Mouse (Mus musculus): ENCODE results near the gene Smpd2. TPM values are rescaled to one million over a fixed set of nuclear protein-coding genes. Genes with fewer than 3 reads are reported as not detected.

The Smpd2 gene
- 10 to 100 TPM; 21.2 to 23.2 TPM for total RNA-seq (2021)

- peak; percentile 93 for DNase-seq
Measured at GRCm38 (mm10) chr10:41489708-41490517, at the start of gene Smpd2, which contains the start of gene Ppil6. TSS of gene Smpd2 (minus strand) at chr10:41490369. TSS of gene Ppil6 (plus strand) at chr10:41490439.

GRCm38 (mm10) chr10:41538986-41539385, 48.8 kb upstream of the Smpd2 start:
- no peak for DNase-seq

- no peak for DNase-seq
Measured at GRCm38 (mm10) chr10:41537983-41538330, 47.8 kb upstream of the Smpd2 start.

- no peak for DNase-seq
Measured at GRCm38 (mm10) chr10:41537226-41537982, 47.2 kb upstream of the Smpd2 start.

- no peak for DNase-seq
Measured at GRCm38 (mm10) chr10:41536714-41537113, 46.5 kb upstream of the Smpd2 start.

- DNase-seq = no peak
Measured at GRCm38 (mm10) chr10:41535991-41536390, 45.8 kb upstream of the Smpd2 start.

GRCm38 (mm10) chr10:41529972-41530371, 39.8 kb upstream of the Smpd2 start:
- no peak for DNase-seq

GRCm38 (mm10) chr10:41525696-41526095, 35.5 kb upstream of the Smpd2 start:
- DNase-seq = no peak

- no peak for DNase-seq
Measured at GRCm38 (mm10) chr10:41523386-41523785, 33.2 kb upstream of the Smpd2 start.

- no peak for DNase-seq
Measured at GRCm38 (mm10) chr10:41520410-41520673, 30.2 kb upstream of the Smpd2 start.

GRCm38 (mm10) chr10:41519640-41520409, 29.7 kb upstream of the Smpd2 start:
- peak; percentile 38 to 45 for DNase-seq

GRCm38 (mm10) chr10:41518981-41519618, 28.9 kb upstream of the Smpd2 start, which contains the start of gene Cd164:
TSS of gene Cd164 (plus strand) at chr10:41519414.
- DNase-seq = peak; percentile 89 to 92

- DNase-seq = peak in 1 of 2 experiments; percentile 63
Measured at GRCm38 (mm10) chr10:41518508-41518980, 28.4 kb upstream of the Smpd2 start.

GRCm38 (mm10) chr10:41514921-41515320, 24.8 kb upstream of the Smpd2 start:
- no peak for DNase-seq

- no peak for DNase-seq
Measured at GRCm38 (mm10) chr10:41514301-41514700, 24.1 kb upstream of the Smpd2 start.

GRCm38 (mm10) chr10:41509160-41509559, 19.0 kb upstream of the Smpd2 start:
- no peak for DNase-seq

GRCm38 (mm10) chr10:41505446-41505845, 15.3 kb upstream of the Smpd2 start:
- DNase-seq = peak; percentile 47 to 54

- no peak for DNase-seq
Measured at GRCm38 (mm10) chr10:41504996-41505395, 14.8 kb upstream of the Smpd2 start.

GRCm38 (mm10) chr10:41500941-41501340, 10.8 kb upstream of the Smpd2 start:
- DNase-seq = peak; percentile 21 to 38

GRCm38 (mm10) chr10:41491111-41491510, 942 bp upstream of the Smpd2 start:
- no peak for DNase-seq

- DNase-seq = no peak
Measured at GRCm38 (mm10) chr10:41490518-41490873, 327 bp upstream of the Smpd2 start.

GRCm38 (mm10) chr10:41489294-41489693, 875 bp downstream of the Smpd2 start:
- DNase-seq = no peak
